Mouse (Mus musculus): ENCODE data around the gene Ubqln4. TPM values are rescaled to one million over a fixed set of nuclear protein-coding genes. Genes with fewer than 3 reads are reported as not detected.
"Not testable (repeated sequence)": the region's sequence is repeated elsewhere in the genome, so short reads cannot be mapped to it uniquely, and the experiment has no call there.

The Ubqln4 gene
- polyA plus RNA-seq, 1 experiment, result 108 TPM

DNA sequence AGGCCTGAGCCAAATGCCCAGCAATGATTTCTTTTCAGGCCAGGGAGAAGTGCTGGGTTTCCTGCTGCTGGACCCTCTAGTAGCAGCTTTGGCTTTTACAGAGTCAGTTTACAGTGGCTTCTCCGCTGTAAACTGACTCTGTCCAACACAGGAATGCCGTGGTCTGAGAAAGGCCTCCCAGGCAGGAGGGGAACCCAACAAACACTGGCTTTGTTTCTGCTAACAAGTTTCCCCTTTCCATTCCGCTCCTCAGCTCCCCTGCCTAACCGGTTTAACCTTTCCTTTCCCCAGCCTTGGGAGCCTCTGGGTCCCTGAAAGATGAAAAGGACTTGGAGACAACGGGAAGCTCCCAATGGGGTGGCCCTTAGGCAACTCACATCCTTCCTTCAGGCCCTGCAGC lies 36.7 kb downstream of the Ubqln4 start:
- TF ChIP-seq CTCF (IDR thresholded peaks at IDR 0.05; ENCODE audit: borderline replicate concordance, extremely low read depth, insufficient read depth, insufficient read length) (no peak), POLR2A (IDR thresholded peaks at IDR 0.05; ENCODE audit: borderline replicate concordance, extremely low read depth, insufficient read depth, insufficient read length, poor library complexity, severe bottlenecking) (no peak)

GRCm38 (mm10) chr3:88591044-88591443 lies 37.5 kb downstream of the Ubqln4 start:
- DNase-seq (ENCODE audit: low read depth), result no peak
- TF ChIP-seq CTCF (IDR thresholded peaks at IDR 0.05; ENCODE audit: borderline replicate concordance, extremely low read depth, insufficient read depth, insufficient read length) (no peak), POLR2A (IDR thresholded peaks at IDR 0.05; ENCODE audit: borderline replicate concordance, extremely low read depth, insufficient read depth, insufficient read length, poor library complexity, severe bottlenecking) (no peak)

More for the DNA sequence above, 36.7 kb downstream of the Ubqln4 start:
- no peak for DNase-seq (ENCODE audit: low read depth)

DNA sequence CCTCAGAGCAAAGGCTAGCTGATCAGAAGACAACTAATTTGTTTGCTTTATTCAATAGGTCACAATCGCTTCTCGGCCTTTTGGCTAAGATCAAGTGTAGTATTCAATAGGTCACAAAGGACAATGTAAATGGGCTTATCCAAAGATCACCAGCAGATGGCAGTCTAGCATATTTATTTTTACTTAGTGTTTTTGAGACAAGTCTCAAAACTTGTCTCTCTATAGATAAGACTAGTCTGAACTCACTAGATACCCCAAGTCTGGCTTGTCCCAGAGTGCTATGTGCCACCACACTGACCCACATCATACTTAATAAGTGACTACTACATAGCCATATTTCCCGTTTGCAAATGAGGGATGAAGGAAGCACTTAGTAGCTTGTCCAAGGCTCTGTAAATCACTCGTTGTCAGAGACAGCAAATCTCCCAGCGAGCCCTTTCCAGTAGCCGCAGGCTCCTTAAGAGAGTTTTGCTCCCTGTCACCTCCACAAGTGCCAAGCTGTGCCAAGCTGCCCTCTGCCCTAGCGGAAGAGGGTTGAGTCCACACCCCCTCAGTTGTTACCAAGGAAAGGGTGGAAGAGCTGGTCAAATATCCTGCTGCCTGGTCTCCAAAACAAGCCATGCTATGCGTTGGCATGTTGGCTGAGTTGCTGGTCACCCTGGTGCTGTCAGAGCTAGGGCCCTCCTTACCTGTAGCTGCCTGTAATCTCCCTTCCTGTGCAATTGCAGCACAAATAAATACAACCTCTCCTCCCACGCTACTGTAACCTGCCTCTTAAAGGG lies 38.6 kb downstream of the Ubqln4 start:
- DNase-seq (ENCODE audit: low read depth), result peak; percentile 82

DNA sequence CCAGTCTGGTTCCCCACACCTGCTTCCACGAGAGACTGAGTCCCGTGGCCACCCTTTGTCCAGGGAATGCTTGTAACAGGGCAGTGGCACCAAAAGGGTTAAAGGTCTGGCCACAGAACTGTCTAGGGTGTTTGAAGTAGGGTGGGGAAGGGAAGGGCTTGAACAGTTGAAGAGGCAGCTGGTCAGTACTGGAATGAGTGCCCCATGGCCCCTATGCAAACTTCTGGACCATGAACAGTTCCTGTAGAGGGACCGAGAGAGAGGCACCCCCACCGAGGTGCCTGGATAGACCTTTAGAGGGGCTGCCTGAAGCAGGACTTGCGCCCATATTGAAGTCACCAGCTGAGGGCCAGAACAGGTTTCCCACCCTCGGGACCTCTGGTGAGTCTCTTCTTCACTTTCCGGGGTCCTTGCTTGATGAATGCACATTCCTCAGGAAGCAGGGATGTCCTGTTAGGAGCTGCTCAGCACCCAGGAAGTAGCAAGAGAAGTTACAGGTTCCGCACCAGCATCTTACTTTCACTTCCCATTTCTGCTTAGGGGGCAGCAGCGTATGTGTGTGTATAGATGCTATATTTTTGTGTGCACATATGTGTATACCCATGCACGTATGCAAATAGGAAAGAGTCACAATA lies 39.5 kb downstream of the Ubqln4 start:
- no peak for TF ChIP-seq CTCF (IDR thresholded peaks at IDR 0.05; ENCODE audit: borderline replicate concordance, extremely low read depth, insufficient read depth, insufficient read length)
- TF ChIP-seq POLR2A (IDR thresholded peaks at IDR 0.05; ENCODE audit: borderline replicate concordance, extremely low read depth, insufficient read depth, insufficient read length, poor library complexity, severe bottlenecking), result no peak

More for the DNA sequence above, 38.6 kb downstream of the Ubqln4 start:
- TF ChIP-seq CTCF (IDR thresholded peaks at IDR 0.05; ENCODE audit: borderline replicate concordance, extremely low read depth, insufficient read depth, insufficient read length), result peak; percentile 26; the same call in 1 of the 2 replicates
- TF ChIP-seq POLR2A (IDR thresholded peaks at IDR 0.05; ENCODE audit: borderline replicate concordance, extremely low read depth, insufficient read depth, insufficient read length, poor library complexity, severe bottlenecking), result no peak

DNA sequence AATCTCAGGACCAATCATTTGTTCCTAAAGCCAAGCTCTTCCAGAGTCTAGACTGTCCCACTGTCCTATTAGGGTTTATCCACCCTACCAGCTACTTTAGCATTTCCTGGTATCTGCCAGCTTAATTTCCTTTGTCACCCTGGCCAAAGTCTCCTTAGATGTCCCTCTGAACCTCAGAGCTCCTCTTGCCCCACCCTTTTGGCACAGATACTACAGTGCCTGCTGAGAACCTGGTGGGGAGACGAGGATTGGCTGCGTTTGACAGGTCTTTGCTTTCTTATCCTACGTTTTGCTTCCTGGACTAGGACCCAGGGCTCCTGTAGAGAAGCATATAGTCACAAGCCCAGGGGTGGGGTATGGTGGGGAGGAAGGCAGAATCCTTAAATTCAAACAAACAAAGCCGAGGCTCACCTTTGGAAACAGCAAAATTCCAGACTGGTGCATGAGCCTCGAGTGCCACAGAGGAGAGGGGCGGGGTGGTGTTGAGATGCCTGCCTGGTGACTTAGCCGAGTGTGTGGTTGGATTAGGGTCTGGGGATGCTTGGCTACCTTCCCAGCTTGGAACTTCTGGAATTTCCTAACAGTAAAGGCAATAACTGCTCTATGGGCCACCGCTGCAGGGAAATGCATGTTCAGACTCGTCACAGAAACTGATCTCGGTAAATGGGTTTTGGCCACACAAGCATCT lies 40.5 kb downstream of the Ubqln4 start:
- TF ChIP-seq CTCF (IDR thresholded peaks at IDR 0.05; ENCODE audit: borderline replicate concordance, extremely low read depth, insufficient read depth, insufficient read length) (no peak), POLR2A (IDR thresholded peaks at IDR 0.05; ENCODE audit: borderline replicate concordance, extremely low read depth, insufficient read depth, insufficient read length, poor library complexity, severe bottlenecking) (no peak)
- no peak for DNase-seq (ENCODE audit: low read depth)

More for the DNA sequence above, 39.5 kb downstream of the Ubqln4 start:
- no peak for DNase-seq (ENCODE audit: low read depth)

DNA sequence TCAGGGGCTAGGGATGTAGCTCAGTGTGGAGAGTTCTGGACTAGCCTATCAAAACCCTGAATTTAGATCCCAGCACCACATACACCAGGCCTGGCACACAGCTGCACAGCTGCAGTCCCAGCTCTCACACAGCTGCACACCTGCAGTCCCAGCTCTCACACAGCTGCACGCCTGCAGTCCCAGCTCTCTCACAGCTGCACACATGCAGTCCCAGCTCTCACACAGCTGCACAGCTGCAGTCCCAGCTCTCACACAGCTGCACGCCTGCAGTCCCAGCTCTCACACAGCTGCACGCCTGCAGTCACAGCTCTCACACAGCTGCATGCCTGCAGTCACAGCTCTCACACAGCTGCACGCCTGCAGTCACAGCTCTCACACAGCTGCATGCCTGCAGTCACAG lies 43.0 kb downstream of the Ubqln4 start:
- DNase-seq (ENCODE audit: low read depth), result not testable (repeated sequence)

GRCm38 (mm10) chr3:88602466-88602865 lies 48.9 kb downstream of the Ubqln4 start:
- TF ChIP-seq CTCF (IDR thresholded peaks at IDR 0.05; ENCODE audit: borderline replicate concordance, extremely low read depth, insufficient read depth, insufficient read length) (no peak), POLR2A (IDR thresholded peaks at IDR 0.05; ENCODE audit: borderline replicate concordance, extremely low read depth, insufficient read depth, insufficient read length, poor library complexity, severe bottlenecking) (no peak)
- no peak for DNase-seq (ENCODE audit: low read depth)

DNA sequence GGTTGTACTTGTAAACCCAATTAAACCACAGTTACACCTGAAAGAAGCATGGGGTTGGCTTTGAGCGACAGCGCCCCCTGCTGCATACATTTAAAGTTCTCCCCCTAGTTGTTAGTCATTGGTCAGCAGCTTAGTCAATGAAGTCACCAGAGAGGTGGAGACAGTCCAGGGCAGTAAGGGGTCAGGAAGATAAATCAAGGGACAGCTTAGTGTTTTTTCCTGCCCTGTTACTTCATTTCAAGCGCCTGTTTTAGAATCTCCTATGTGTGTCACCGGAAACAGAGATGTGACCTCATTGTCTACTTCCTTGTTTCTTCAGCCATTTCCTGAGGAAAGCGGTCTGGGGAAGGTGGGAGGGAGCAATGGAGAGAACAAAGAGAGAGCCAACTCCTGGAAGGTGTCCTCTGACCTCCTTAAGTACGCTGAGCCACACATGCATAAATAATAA lies 50.2 kb downstream of the Ubqln4 start:
- no peak for TF ChIP-seq POLR2A (IDR thresholded peaks at IDR 0.05; ENCODE audit: borderline replicate concordance, extremely low read depth, insufficient read depth, insufficient read length, poor library complexity, severe bottlenecking)
- peak; percentile 67; the same call in 1 of the 2 replicates for TF ChIP-seq CTCF (IDR thresholded peaks at IDR 0.05; ENCODE audit: borderline replicate concordance, extremely low read depth, insufficient read depth, insufficient read length)
- DNase-seq (ENCODE audit: low read depth), result peak; percentile 55

GRCm38 (mm10) chr3:88604863-88605262 lies 51.3 kb downstream of the Ubqln4 start:
- no peak for TF ChIP-seq POLR2A (IDR thresholded peaks at IDR 0.05; ENCODE audit: borderline replicate concordance, extremely low read depth, insufficient read depth, insufficient read length, poor library complexity, severe bottlenecking)
- TF ChIP-seq CTCF (IDR thresholded peaks at IDR 0.05; ENCODE audit: borderline replicate concordance, extremely low read depth, insufficient read depth, insufficient read length), result no peak
- no peak for DNase-seq (ENCODE audit: low read depth)

DNA sequence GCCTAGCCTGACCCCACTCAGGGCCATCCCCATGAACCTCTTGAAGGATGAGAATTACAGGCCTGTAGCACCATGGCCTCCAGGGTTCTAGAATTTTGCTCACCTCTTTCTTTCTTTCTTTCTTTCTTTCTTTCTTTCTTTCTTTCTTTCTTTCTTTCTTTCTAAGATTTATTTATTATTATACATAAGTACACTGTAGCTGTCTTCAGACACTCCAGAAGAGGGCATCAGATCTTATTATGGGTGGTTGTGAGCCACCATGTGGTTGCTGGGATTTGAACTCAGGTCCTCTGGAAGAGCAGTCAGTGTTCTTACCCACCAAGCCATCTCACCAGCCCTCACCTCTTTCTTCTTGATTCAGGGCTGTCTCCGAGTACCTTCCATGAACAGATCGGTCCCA lies 52.1 kb downstream of the Ubqln4 start, which contains the start of gene Arhgef2:
Gene Arhgef2, plus strand, starts transcription at position 301 of the 400 bp plus-strand sequence.
- not testable (repeated sequence) for DNase-seq (ENCODE audit: low read depth)

GRCm38 (mm10) chr3:88607065-88607757 lies 53.7 kb downstream of the Ubqln4 start:
- peak; percentile 91 for DNase-seq (ENCODE audit: low read depth)
- TF ChIP-seq POLR2A (IDR thresholded peaks at IDR 0.05; ENCODE audit: borderline replicate concordance, extremely low read depth, insufficient read depth, insufficient read length, poor library complexity, severe bottlenecking), result no peak
- TF ChIP-seq CTCF (IDR thresholded peaks at IDR 0.05; ENCODE audit: borderline replicate concordance, extremely low read depth, insufficient read depth, insufficient read length), result peak; percentile 99

Measured in brain, embryonic 14.5 days (tissue).